Mouse (Mus musculus) forebrain, embryonic 11.5 days (tissue): ENCODE measurements around the gene Crygn. TPM values are rescaled to one million over a fixed set of nuclear protein-coding genes. Genes with fewer than 3 reads are reported as not detected.

Experiments
- ATAC-seq: fragments of 200-750 bp; cut with Nextera tagmentation; replicated peaks from 2 replicates; pipeline ENCODE4 v1.8.0; 2017; ENCODE audit warnings: moderate TSS enrichment; ENCODE audit not compliant: low FRiP score
- DNase-seq: peaks from one replicate; pipeline ENCODE4 v3.0.0-alpha.2; 2017; ENCODE audit warnings: low spot score
- H3K27ac ChIP-seq: fragments of 300-500 bp; sonication (generic); 2 replicates; pipeline ENCODE4 v1.5.1; 2014; ENCODE audit warnings: low read depth, low read length
- H3K27me3 ChIP-seq: fragments of 300-500 bp; sonication (generic); 2 replicates; pipeline ENCODE4 v1.6.1; 2014; ENCODE audit warnings: mild to moderate bottlenecking, low read length, mixed read lengths; ENCODE audit not compliant: control insufficient read depth, insufficient read depth
- H3K36me3 ChIP-seq: fragments of 300-500 bp; sonication (generic); 2 replicates; pipeline ENCODE4 v1.6.1; 2014; ENCODE audit warnings: mild to moderate bottlenecking, low read length, moderate library complexity, mixed read lengths; ENCODE audit not compliant: control insufficient read depth, insufficient read depth
- H3K4me1 ChIP-seq: fragments of 300-500 bp; sonication (generic); replicated peaks from 2 replicates; pipeline ENCODE4 v1.6.1; 2014; ENCODE audit warnings: low read length, mixed read lengths; ENCODE audit not compliant: control insufficient read depth, insufficient read depth
- H3K4me2 ChIP-seq: fragments of 300-500 bp; sonication (generic); 2 replicates; pipeline ENCODE4 v1.6.1; 2014; ENCODE audit warnings: low read depth, mild to moderate bottlenecking, low read length, moderate library complexity, mixed read lengths; ENCODE audit not compliant: severe bottlenecking
- H3K4me3 ChIP-seq: fragments of 300-500 bp; sonication (generic); 2 replicates; pipeline ENCODE4 v1.5.1; 2014; ENCODE audit warnings: low read depth, low read length
- H3K9ac ChIP-seq: fragments of 300-500 bp; sonication (generic); 2 replicates; pipeline ENCODE4 v1.6.1; 2014; ENCODE audit warnings: low read length
- H3K9me3 ChIP-seq: fragments of 300-500 bp; sonication (generic); 2 replicates; pipeline ENCODE4 v1.6.1; 2016; ENCODE audit warnings: low read length, mixed read lengths; ENCODE audit not compliant: control insufficient read depth
- WGBS: fragments of 180-500 bp; shearing (Covaris S2); extraction: QIAGEN DNeasy Blood & Tissue Kit; methylation state at CpG from one replicate; pipeline ENCODE4 v1.1.7; 2014; 5-methylcytosine and 5-hydroxymethylcytosine counted together
- polyA plus RNA-seq: library from polyadenylated mRNA; unstranded; fragments of >200 nt; fragmentation: Nextera tagmentation; extraction: Ambion mirVana; gene quantifications from 2 replicates; pipeline ENCODE4 v1.2.1, GENCODE M21; 2014

Crygn gene
- polyA plus RNA-seq, 1 experiment from 2014 or later: not detected

DNA sequence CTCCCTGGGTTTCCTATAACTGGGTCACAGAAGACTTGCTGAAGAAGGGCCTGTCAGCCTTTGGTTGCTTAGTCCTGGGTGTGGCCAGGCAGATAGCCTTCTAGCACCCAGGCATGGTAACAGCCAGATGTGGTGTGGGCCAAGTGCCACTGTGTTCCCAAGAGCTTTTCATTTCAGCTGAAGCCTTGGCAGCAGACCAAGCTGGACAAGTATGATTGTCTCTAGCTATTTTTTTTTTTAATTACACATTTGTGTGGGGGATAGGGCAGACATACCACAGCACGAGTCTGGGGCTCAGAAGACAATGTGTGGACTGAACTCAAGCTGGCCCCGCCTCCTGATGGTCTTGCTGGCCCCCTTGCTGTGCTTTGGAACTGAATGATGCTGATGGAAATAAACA, 47.8 kb downstream of the Crygn start:
- Histone ChIP-seq H3K9me3 (no peaks in the 10 kb centered on the region), H3K9ac (no peak overlapping the region), H3K27me3 (no peaks in the 10 kb centered on the region), H3K27ac (no peak overlapping the region), H3K4me3 (no peak overlapping the region), H3K4me1 (no peaks in the 10 kb centered on the region), H3K36me3 (peaks cover 13% of the 10 kb centered on the region; the same call in 1 of the 2 replicates), H3K4me2 (no peak overlapping the region)
- DNase-seq (no peak), ATAC-seq (no peak)
- WGBS: 64% methylated on average over 2 of the region's 2 CpGs

- WGBS: 96% methylated on average over 8 of the region's 8 CpGs
- no peak overlapping the region for H3K9ac ChIP-seq
- no peak overlapping the region for H3K27ac ChIP-seq
- DNase-seq: no peak
- peaks cover 13% of the 10 kb centered on the region; the same call in 1 of the 2 replicates for H3K36me3 ChIP-seq
- no peak overlapping the region for H3K4me2 ChIP-seq
- H3K4me3 ChIP-seq: no peak overlapping the region
- H3K4me1 ChIP-seq: no peaks in the 10 kb centered on the region
- H3K9me3 ChIP-seq: no peaks in the 10 kb centered on the region
- no peak for ATAC-seq
- H3K27me3 ChIP-seq: no peaks in the 10 kb centered on the region
Measured at GRCm38 (mm10) chr5:24704615-24705014, 53.2 kb downstream of the Crygn start.

DNA sequence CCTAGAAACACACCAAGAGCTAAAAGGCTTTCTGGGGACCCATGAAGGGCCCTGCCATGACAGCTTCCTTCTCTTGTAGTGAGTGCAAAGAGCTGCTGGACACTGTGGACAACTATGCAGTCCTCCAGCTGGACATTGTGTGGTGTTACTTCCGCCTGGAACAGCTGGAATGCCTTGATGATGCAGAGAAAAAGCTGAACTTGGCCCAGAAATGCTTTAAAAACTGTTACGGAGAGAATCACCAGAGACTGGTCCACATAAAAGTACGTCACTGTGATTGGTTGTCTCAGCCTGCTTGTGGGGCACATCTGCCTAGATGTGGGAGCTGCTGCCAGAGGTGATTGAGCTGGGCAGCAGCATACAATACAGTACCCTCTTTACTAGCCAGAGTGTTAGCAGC, 56.5 kb downstream of the Crygn start:
- Histone ChIP-seq H3K9ac (no peak overlapping the region), H3K27ac (no peak overlapping the region), H3K36me3 (peaks cover 3% of the 10 kb centered on the region; the same call in 1 of the 2 replicates), H3K4me3 (no peak overlapping the region), H3K9me3 (no peaks in the 10 kb centered on the region), H3K27me3 (no peaks in the 10 kb centered on the region), H3K4me1 (no peaks in the 10 kb centered on the region), H3K4me2 (no peak overlapping the region)
- ATAC-seq: no peak
- WGBS: 93% methylated on average over 3 of the region's 3 CpGs
- no peak for DNase-seq

Other genes with a start within 250 kb of the Crygn start
- gene Gbx1, start 230.8 kb downstream of the Crygn start, polyA plus RNA-seq: 0.64 and 0.79 TPM in 2 replicates
- gene Asb10, start 217.0 kb downstream of the Crygn start, polyA plus RNA-seq: 0.11 TPM in 1 of 2 replicates, not detected in the other
- gene 4931409K22Rik, start 201.2 kb downstream of the Crygn start, polyA plus RNA-seq: 0.20 TPM in 1 of 2 replicates, not detected in the other
- gene Abcf2, start 180.5 kb downstream of the Crygn start, polyA plus RNA-seq: 153 and 165 TPM in 2 replicates
- 11.4 and 11.5 TPM in 2 replicates for gene Chpf2, start 171.3 kb downstream of the Crygn start, polyA plus RNA-seq
- 76.0 and 93.8 TPM in 2 replicates for gene Smarcd3, start 133.6 kb downstream of the Crygn start, polyA plus RNA-seq
- 33.9 and 34.0 TPM in 2 replicates for gene Nub1, start 72.5 kb downstream of the Crygn start, polyA plus RNA-seq
- gene Wdr86, start 27.3 kb downstream of the Crygn start, polyA plus RNA-seq: 13.6 and 16.1 TPM in 2 replicates
- 189 and 202 TPM in 2 replicates for gene Rheb, start 84.6 kb upstream of the Crygn start, polyA plus RNA-seq